Mouse (Mus musculus) small intestine, adult 2 months (tissue): ENCODE data around the gene Tst. TPM values are rescaled to one million over a fixed set of nuclear protein-coding genes. Genes with fewer than 3 reads are reported as not detected.

ENCODE experiments used
- H3K27ac ChIP-seq: fragments of 200-500 bp; 2 replicates; pipeline ENCODE4 v1.5.1; 2012; ENCODE audit warnings: low read depth, low read length, control low read depth, inconsistent platforms; ENCODE audit not compliant: insufficient read depth
- H3K27me3 ChIP-seq: fragments of 200-500 bp; 2 replicates; pipeline ENCODE4 v1.6.1; 2012; ENCODE audit warnings: mild to moderate bottlenecking, moderate library complexity, low read length, inconsistent platforms; ENCODE audit not compliant: control insufficient read depth, insufficient read depth
- H3K36me3 ChIP-seq: fragments of 200-500 bp; 2 replicates; pipeline ENCODE4 v1.6.1; 2012; ENCODE audit warnings: mild to moderate bottlenecking, low read length, control low read depth, inconsistent platforms; ENCODE audit not compliant: control insufficient read depth, insufficient read depth
- H3K4me1 ChIP-seq: fragments of 200-500 bp; 2 replicates; pipeline ENCODE4 v1.6.1; 2012; ENCODE audit warnings: low read length, inconsistent platforms, mixed read lengths; ENCODE audit not compliant: control insufficient read depth, insufficient read depth, insufficient read length
- H3K4me3 ChIP-seq: fragments of 200-500 bp; 2 replicates; pipeline ENCODE4 v1.5.1; 2012; ENCODE audit warnings: low read depth, mild to moderate bottlenecking, control low read depth, inconsistent platforms, low read length, moderate library complexity
- CTCF ChIP-seq: fragments of 200-500 bp; IDR thresholded peaks from 2 replicates; pipeline ENCODE4 v1.5.1; 2012; ENCODE audit warnings: low read depth, mild to moderate bottlenecking, control low read depth, inconsistent platforms, low read length, moderate library complexity, mixed read lengths; ENCODE audit not compliant: insufficient replicate concordance, insufficient read length; ENCODE audit errors: extremely low read depth
- POLR2A ChIP-seq: fragments of 200-500 bp; IDR thresholded peaks from 2 replicates; pipeline ENCODE4 v1.6.1; 2012; ENCODE audit warnings: low read depth, mild to moderate bottlenecking, control low read depth, inconsistent platforms, low read length, moderate library complexity
- WGBS: fragments of 180-500 bp; shearing (Covaris S2); methylation state at CpG from one replicate; pipeline ENCODE4 v1.1.7; 2018; 5-methylcytosine and 5-hydroxymethylcytosine counted together
- polyA plus RNA-seq: library from polyadenylated mRNA; depleted of rRNA; stranded (reverse); fragments of >200 nt; gene quantifications from 2 replicates; pipeline ENCODE4 v1.2.3, GENCODE M21; 2012; rRNA removed

The Tst gene
- 17.7 and 30.3 TPM in 2 replicates for polyA plus RNA-seq

DNA sequence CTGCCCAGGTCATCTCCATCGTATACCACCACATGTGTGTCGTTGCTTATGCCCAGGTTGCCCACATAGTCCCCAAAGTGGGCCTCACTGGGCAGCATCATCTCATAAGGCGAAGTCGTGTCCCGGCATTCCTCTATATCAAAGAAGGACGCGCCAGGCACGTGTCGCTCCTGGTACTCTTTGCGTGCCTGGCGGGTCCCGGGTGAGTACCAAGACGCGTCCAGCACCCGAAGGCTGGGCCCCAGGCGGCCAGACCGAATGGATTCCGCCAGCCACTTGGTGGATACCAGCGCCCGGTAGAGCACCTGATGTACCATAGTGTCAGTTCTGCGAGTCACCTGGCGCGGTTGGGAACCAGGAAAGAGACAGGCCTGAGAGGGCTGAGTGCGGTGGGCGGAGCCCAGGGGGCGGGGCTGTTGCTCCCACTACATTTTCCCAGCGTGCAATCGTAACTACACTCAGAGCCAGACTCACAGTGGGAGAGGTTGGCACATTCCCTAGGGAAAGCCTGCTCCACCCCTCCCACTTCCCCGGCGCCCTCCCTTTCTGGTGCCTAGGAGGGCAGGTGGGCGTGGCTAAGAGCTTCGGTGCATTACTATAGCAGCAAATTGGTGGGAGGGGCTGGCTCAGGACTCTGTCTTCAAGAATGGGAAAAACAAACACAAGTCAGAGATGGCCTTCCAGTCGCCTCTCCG lies at the start of gene Tst:
Tst (minus strand) TSS at position 391 of the 695 bp plus-strand sequence.
- WGBS, result 2% methylated on average over 34 of the region's 34 CpGs
- Histone ChIP-seq H3K36me3 (no peaks in the 10 kb centered on the region), H3K4me3 (peak within 1 kb of the TSS; percentile 88), H3K4me1 (peaks cover 50% of the 10 kb centered on the region), H3K27me3 (no peaks in the 10 kb centered on the region), H3K27ac (peak within 1 kb of the TSS; percentile 95)
- no peak; the same call in 1 of the 2 replicates for TF ChIP-seq POLR2A
- TF ChIP-seq CTCF, result no peak

DNA sequence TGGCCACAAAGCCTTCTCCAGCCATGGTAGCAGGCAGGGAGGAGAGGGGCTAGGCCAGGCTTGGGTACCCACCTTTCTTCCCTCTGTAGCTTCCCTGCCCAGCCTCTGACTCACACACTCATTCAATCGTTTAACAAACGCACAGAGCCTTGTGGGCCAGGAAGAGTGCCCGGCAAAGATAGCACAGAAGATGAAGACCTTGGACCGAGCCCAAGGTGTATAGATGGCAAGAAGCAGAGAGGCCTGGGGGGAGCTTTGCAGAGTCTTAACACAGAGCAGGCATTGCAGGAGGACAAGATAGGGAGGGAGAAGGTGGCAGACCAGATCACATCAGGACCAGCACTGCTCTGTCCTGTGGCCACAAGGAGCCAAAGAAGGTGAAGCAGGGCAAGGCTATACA lies 49.5 kb upstream of the Tst start:
- Histone ChIP-seq H3K36me3 (no peaks in the 10 kb centered on the region), H3K4me3 (no peak overlapping the region), H3K27me3 (no peaks in the 10 kb centered on the region), H3K27ac (no peak overlapping the region), H3K4me1 (peaks cover 3% of the 10 kb centered on the region)
- 42% methylated on average over 4 of the region's 4 CpGs for WGBS
- TF ChIP-seq POLR2A, result no peak
- no peak for TF ChIP-seq CTCF

DNA sequence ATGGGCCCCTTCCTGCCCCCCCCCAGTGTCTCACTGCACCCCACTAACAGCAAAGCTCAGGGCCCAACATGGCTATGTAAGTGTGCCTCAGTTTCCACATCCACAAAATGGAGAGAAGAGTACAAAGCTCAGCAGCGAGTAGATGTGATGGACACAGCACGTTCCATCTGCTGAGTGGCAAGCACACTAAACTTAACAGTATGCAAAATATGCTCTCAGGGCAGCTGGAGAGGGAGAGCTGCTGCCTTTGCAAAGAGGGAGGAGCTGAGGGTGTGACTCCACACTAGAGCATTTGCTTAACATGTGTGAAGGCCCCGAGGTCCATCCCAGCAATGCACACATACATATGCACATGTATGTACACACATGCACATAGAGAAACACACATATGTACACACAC lies 47.2 kb upstream of the Tst start:
- no peaks in the 10 kb centered on the region for H3K27me3 ChIP-seq
- H3K4me3 ChIP-seq, result no peak overlapping the region
- no peak overlapping the region for H3K27ac ChIP-seq
- TF ChIP-seq CTCF (no peak), POLR2A (no peak)
- H3K4me1 ChIP-seq, result peaks cover 3% of the 10 kb centered on the region
- no peaks in the 10 kb centered on the region for H3K36me3 ChIP-seq
- 63% methylated on average over 3 of the region's 3 CpGs for WGBS

DNA sequence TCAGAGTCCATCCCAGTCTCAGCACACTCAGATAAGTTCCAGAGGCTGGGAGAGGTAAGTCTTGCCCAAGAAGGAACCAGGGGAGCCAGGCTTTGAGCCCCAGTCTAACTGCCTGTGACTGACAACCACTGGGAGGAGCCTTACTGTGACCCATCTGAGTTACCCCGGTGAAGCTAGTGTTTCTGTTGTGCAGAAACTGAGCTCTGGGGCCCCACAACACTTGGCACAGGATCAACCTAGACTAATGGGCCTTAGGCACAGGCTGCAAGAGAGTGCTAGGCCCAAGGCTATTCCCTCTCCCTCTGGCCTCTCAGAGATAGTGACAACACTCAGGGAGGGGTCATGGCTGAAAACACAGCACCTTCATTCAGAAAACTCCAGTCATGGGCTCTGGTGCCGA lies 45.5 kb upstream of the Tst start:
- Histone ChIP-seq H3K4me1 (peaks cover 3% of the 10 kb centered on the region), H3K36me3 (no peaks in the 10 kb centered on the region), H3K4me3 (no peak overlapping the region), H3K27ac (no peak overlapping the region), H3K27me3 (no peaks in the 10 kb centered on the region)
- 54% methylated on average over 2 of the region's 2 CpGs for WGBS
- TF ChIP-seq POLR2A (no peak), CTCF (no peak)

DNA sequence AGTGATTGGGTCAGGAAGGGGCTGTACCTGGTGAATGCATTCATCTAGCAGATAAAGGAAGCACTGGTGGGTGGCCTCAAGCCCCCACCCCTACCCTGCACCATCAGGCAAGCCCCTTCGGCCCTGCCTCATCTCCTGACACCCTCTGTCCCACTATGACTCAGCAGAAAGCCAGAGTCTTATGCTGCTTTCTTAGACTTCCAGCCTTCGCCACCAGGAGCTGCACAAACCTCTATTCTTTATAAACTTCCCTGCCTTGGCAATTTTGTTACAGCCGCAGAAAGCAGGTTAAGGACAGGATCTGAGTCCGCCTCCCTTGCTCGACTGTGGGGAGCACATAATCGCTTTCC lies 44.7 kb upstream of the Tst start:
- peaks cover 3% of the 10 kb centered on the region for H3K4me1 ChIP-seq
- H3K36me3 ChIP-seq, result no peaks in the 10 kb centered on the region
- no peak overlapping the region for H3K4me3 ChIP-seq
- H3K27me3 ChIP-seq, result no peaks in the 10 kb centered on the region
- 82% methylated on average over 6 of the region's 6 CpGs for whole genome bisulfite sequencing
- H3K27ac ChIP-seq, result peak overlapping the region; percentile 38
- no peak for TF ChIP-seq CTCF
- no peak for TF ChIP-seq POLR2A

DNA sequence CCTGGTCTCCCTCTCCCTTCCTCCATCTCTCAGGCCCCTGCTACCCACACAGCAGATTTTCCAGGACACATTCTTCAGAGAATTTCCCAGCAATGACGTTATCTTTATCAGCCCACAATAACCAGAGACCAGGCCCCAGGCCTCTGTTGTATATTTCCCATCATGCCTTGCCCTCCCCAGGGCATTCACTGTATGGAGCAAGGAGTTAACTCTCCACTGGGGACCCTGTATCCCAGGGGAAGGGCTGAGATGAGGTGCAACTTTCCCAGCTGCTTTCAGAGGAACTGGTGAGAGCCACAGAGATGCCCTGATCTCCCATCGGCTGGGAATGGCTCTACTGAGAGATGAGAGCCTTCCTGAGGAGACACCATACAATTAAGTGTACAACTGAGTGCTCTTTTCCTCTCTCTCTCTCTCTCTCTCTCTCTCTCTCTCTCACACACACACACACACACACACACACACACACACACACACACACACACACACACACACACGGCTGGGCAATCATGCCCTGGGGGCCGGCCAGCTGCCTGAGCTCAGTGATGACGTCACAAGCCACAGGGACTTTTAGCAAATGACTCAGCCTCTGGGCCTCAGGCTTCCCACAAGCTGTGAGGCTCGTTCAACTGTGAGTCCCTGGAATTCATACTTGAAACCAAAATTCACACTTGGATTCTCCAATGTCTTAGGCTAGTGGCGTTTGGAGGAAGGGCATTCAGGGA lies 44.1 kb upstream of the Tst start:
- H3K4me1 ChIP-seq, result peaks cover 3% of the 10 kb centered on the region

DNA sequence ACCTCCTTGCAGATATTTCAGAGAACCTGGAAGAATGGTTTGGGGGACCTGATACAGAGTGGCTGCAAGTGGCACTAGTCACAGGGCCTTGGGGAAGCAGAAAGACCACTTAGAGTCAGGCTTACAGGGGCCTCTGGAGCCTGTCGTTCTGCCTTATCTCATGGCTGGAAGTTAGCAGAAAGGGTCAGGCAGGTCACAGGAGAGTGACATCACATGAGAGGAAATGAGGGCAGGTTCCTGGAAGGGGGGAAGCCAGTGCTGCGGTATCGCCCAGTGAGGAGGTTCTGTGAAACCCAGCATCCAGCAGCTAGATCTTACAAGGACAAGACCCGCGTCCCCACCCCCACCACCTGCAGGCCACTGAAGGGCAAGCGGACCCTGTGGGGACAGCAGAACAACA lies 43.4 kb upstream of the Tst start:
- WGBS, result 72% methylated on average over 6 of the region's 6 CpGs
- Histone ChIP-seq H3K27ac (peak overlapping the region; percentile 38), H3K4me3 (no peak overlapping the region), H3K4me1 (peaks cover 3% of the 10 kb centered on the region), H3K36me3 (no peaks in the 10 kb centered on the region), H3K27me3 (no peaks in the 10 kb centered on the region)
- no peak for TF ChIP-seq POLR2A
- TF ChIP-seq CTCF, result no peak

More for the DNA sequence above, 44.1 kb upstream of the Tst start:
- H3K36me3 ChIP-seq, result no peaks in the 10 kb centered on the region
- no peak overlapping the region for H3K4me3 ChIP-seq
- H3K27ac ChIP-seq, result peak overlapping the region; percentile 38
- WGBS, result 27% methylated on average over 7 of the region's 7 CpGs
- no peak for TF ChIP-seq CTCF
- TF ChIP-seq POLR2A, result no peak
- no peaks in the 10 kb centered on the region for H3K27me3 ChIP-seq
